17 mouse cellular contexts compared by ENCODE assay signal in the genomic region with DNA sequence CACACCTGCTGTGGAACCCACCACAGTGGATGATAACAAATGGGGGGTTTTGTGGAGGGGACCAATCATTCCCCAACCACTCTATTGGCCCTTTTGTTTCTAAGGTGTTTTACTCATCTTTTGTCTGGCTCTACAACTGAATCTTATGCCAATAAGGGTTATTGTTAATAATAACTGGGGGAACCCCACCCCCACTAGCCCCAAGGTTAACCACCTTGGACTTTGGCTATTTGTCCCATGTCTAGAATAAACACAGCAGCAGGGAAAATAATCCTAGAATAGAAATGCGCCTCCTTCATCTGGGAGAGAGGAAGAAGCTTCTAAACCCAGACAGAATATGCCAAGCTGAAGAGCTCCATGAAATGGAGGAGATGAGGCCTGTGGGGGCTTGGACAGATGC.
"Had no signal": no experiment of that assay in that cellular context is flagged by ENCODE, and none has a peak within 500 bp of the region (broad histone marks: within the 10 kb centered on the region; RNA-seq: fewer than 3 reads in every experiment).

No protein-coding gene starts in this region.

- H3K4me3 ChIP-seq: lung, embryonic 15.5 days; megakaryocyte, embryonic 14.5 days; midbrain, embryonic 13.5 days; midbrain, embryonic 15.5 days; neural tube, embryonic 12.5 days; stomach, embryonic 15.5 days had no signal

- H3K4me2 ChIP-seq: lung, embryonic 15.5 days; midbrain, embryonic 11.5 days; midbrain, embryonic 13.5 days; midbrain, embryonic 15.5 days; neural tube, embryonic 12.5 days; stomach, embryonic 15.5 days had no signal

- H3K27ac ChIP-seq: lung, embryonic 15.5 days; macrophage; midbrain, embryonic 13.5 days; midbrain, embryonic 15.5 days; neural tube, embryonic 12.5 days; stomach, embryonic 15.5 days; stomach, postnatal 0 days had no signal

- H3K9me3 ChIP-seq: lung, embryonic 15.5 days; midbrain, embryonic 13.5 days; midbrain, embryonic 15.5 days; neural tube, embryonic 12.5 days; stomach, embryonic 15.5 days had no signal

- DNase-seq: lung, adult 2 months; lung, postnatal 14 days; lung, postnatal 36 days; right cerebral cortex, postnatal 14 days; thymus, adult 2 months; thymus, postnatal 25 days; thymus, postnatal 4 days had no signal

- H3K4me1 ChIP-seq: lung, embryonic 15.5 days; megakaryocyte, embryonic 14.5 days; midbrain, embryonic 13.5 days; midbrain, embryonic 15.5 days; neural tube, embryonic 12.5 days; stomach, embryonic 15.5 days had no signal

- H3K9ac ChIP-seq: lung, embryonic 15.5 days; midbrain, embryonic 13.5 days; midbrain, embryonic 15.5 days; neural tube, embryonic 12.5 days; stomach, embryonic 15.5 days had no signal

- H3K27me3 ChIP-seq: lung, embryonic 15.5 days; megakaryocyte, embryonic 14.5 days; midbrain, embryonic 13.5 days; midbrain, embryonic 15.5 days; neural tube, embryonic 12.5 days; stomach, embryonic 15.5 days had no signal

- ATAC-seq: lung, postnatal 0 days; midbrain, embryonic 13.5 days; midbrain, embryonic 15.5 days had no signal

- H3K36me3 ChIP-seq: lung, embryonic 15.5 days; midbrain, embryonic 13.5 days; midbrain, embryonic 15.5 days; neural tube, embryonic 12.5 days; stomach, embryonic 15.5 days had no signal
